Mouse (Mus musculus) G1E (cell line): Measurements from ENCODE around the gene Ccnk.

Source experiments
- CTCF ChIP-seq: IDR thresholded peaks from 2 replicates; pipeline ENCODE4 v1.5.1; 2012; ENCODE audit warnings: low read depth, low read length, inconsistent platforms, mixed read lengths
- GATA1 ChIP-seq: IDR thresholded peaks from 2 replicates; pipeline ENCODE4 v1.6.1; 2012; ENCODE audit warnings: borderline replicate concordance, low read length, inconsistent platforms, mixed read lengths
- POLR2AphosphoS5 ChIP-seq: IDR thresholded peaks from 2 replicates; pipeline ENCODE4 v1.6.1; 2012; ENCODE audit warnings: low read depth, low read length, inconsistent platforms; ENCODE audit not compliant: insufficient replicate concordance

GRCm38 (mm10) chr12:108135610-108136208, 43.7 kb upstream of the Ccnk start:
- TF ChIP-seq GATA1 (no peak), CTCF (no peak), POLR2AphosphoS5 (no peak)
